Mouse (Mus musculus): ENCODE results near the gene Olfr960. TPM values are rescaled to one million over a fixed set of nuclear protein-coding genes. Genes with fewer than 3 reads are reported as not detected.

Olfr960 gene
- polyA plus RNA-seq, 1 experiment from 2014 or later, result not detected

GRCm38 (mm10) chr9:39611953-39612352, 9.2 kb upstream of the Olfr960 start:
- ATAC-seq (replicated peaks; ENCODE audit: insufficient number of reproducible peaks, low FRiP score, low TSS enrichment, low read depth), result no peak

GRCm38 (mm10) chr9:39623783-39624182, 2.6 kb downstream of the Olfr960 start:
- no peak overlapping the region for H3K9ac ChIP-seq (replicated peaks; ENCODE audit: low read length)
- H3K4me1 ChIP-seq (ENCODE audit: control insufficient read depth, insufficient read depth, low read length), result no peaks in the 10 kb centered on the region
- no peaks in the 10 kb centered on the region for H3K36me3 ChIP-seq (replicated peaks; ENCODE audit: control insufficient read depth, insufficient read depth, low read depth, low read length)
- no peaks in the 10 kb centered on the region for H3K9me3 ChIP-seq (replicated peaks; ENCODE audit: control insufficient read depth, low read length)
- H3K27me3 ChIP-seq (ENCODE audit: control insufficient read depth, insufficient read depth, low read length), result no peaks in the 10 kb centered on the region
- no peak overlapping the region for H3K4me2 ChIP-seq (ENCODE audit: low read depth, low read length)
- ATAC-seq (replicated peaks; ENCODE audit: insufficient number of reproducible peaks, low FRiP score, low TSS enrichment, low read depth), result no peak
- WGBS, result 86% methylated on average over 3 of the region's 3 CpGs
- no peak overlapping the region for H3K27ac ChIP-seq (replicated peaks; ENCODE audit: low read depth, low read length)
- H3K4me3 ChIP-seq (ENCODE audit: low read depth, low read length), result no peak overlapping the region
- DNase-seq (ENCODE audit: low spot score), result no peak

More at GRCm38 (mm10) chr9:39611953-39612352, 9.2 kb upstream of the Olfr960 start:
- Histone ChIP-seq H3K27me3 (ENCODE audit: control insufficient read depth, insufficient read depth, low read length) (no peaks in the 10 kb centered on the region), H3K9me3 (replicated peaks; ENCODE audit: control insufficient read depth, low read length) (no peaks in the 10 kb centered on the region), H3K4me3 (ENCODE audit: low read depth, low read length) (no peak overlapping the region), H3K27ac (replicated peaks; ENCODE audit: low read depth, low read length) (no peak overlapping the region), H3K4me2 (ENCODE audit: low read depth, low read length) (no peak overlapping the region), H3K4me1 (ENCODE audit: control insufficient read depth, insufficient read depth, low read length) (no peaks in the 10 kb centered on the region), H3K36me3 (replicated peaks; ENCODE audit: control insufficient read depth, insufficient read depth, low read depth, low read length) (no peaks in the 10 kb centered on the region), H3K9ac (replicated peaks; ENCODE audit: low read length) (no peak overlapping the region)
- DNase-seq (ENCODE audit: low spot score), result peak; percentile 55
- WGBS, result 41% methylated on average over 1 of the region's 1 CpGs

- 83% methylated on average over 2 of the region's 2 CpGs for WGBS
- no peak overlapping the region for H3K4me2 ChIP-seq (ENCODE audit: low read depth, low read length)
Measured at GRCm38 (mm10) chr9:39624711-39625110, 3.5 kb downstream of the Olfr960 start.

GRCm38 (mm10) chr9:39629069-39629468, 7.9 kb downstream of the Olfr960 start:
- Histone ChIP-seq H3K27ac (replicated peaks; ENCODE audit: low read depth, low read length) (no peak overlapping the region), H3K4me1 (ENCODE audit: control insufficient read depth, insufficient read depth, low read length) (no peaks in the 10 kb centered on the region), H3K9ac (replicated peaks; ENCODE audit: low read length) (no peak overlapping the region), H3K4me3 (ENCODE audit: low read depth, low read length) (no peak overlapping the region), H3K9me3 (replicated peaks; ENCODE audit: control insufficient read depth, low read length) (no peaks in the 10 kb centered on the region), H3K27me3 (ENCODE audit: control insufficient read depth, insufficient read depth, low read length) (no peaks in the 10 kb centered on the region), H3K36me3 (replicated peaks; ENCODE audit: control insufficient read depth, insufficient read depth, low read depth, low read length) (no peaks in the 10 kb centered on the region), H3K4me2 (ENCODE audit: low read depth, low read length) (no peak overlapping the region)
- ATAC-seq (replicated peaks; ENCODE audit: insufficient number of reproducible peaks, low FRiP score, low TSS enrichment, low read depth), result no peak
- DNase-seq (ENCODE audit: low spot score), result no peak
- WGBS, result 84% methylated on average over 2 of the region's 2 CpGs

More at GRCm38 (mm10) chr9:39624711-39625110, 3.5 kb downstream of the Olfr960 start:
- Histone ChIP-seq H3K4me1 (ENCODE audit: control insufficient read depth, insufficient read depth, low read length) (no peaks in the 10 kb centered on the region), H3K36me3 (replicated peaks; ENCODE audit: control insufficient read depth, insufficient read depth, low read depth, low read length) (no peaks in the 10 kb centered on the region), H3K4me3 (ENCODE audit: low read depth, low read length) (no peak overlapping the region), H3K27ac (replicated peaks; ENCODE audit: low read depth, low read length) (no peak overlapping the region), H3K9me3 (replicated peaks; ENCODE audit: control insufficient read depth, low read length) (no peaks in the 10 kb centered on the region), H3K27me3 (ENCODE audit: control insufficient read depth, insufficient read depth, low read length) (no peaks in the 10 kb centered on the region), H3K9ac (replicated peaks; ENCODE audit: low read length) (no peak overlapping the region)
- ATAC-seq (replicated peaks; ENCODE audit: insufficient number of reproducible peaks, low FRiP score, low TSS enrichment, low read depth) (no peak), DNase-seq (ENCODE audit: low spot score) (no peak)

- Histone ChIP-seq H3K27me3 (ENCODE audit: control insufficient read depth, insufficient read depth, low read length) (no peaks in the 10 kb centered on the region), H3K4me2 (ENCODE audit: low read depth, low read length) (no peak overlapping the region), H3K9me3 (replicated peaks; ENCODE audit: control insufficient read depth, low read length) (no peaks in the 10 kb centered on the region), H3K36me3 (replicated peaks; ENCODE audit: control insufficient read depth, insufficient read depth, low read depth, low read length) (no peaks in the 10 kb centered on the region), H3K9ac (replicated peaks; ENCODE audit: low read length) (no peak overlapping the region), H3K4me3 (ENCODE audit: low read depth, low read length) (no peak overlapping the region), H3K27ac (replicated peaks; ENCODE audit: low read depth, low read length) (no peak overlapping the region), H3K4me1 (ENCODE audit: control insufficient read depth, insufficient read depth, low read length) (no peaks in the 10 kb centered on the region)
- ATAC-seq (replicated peaks; ENCODE audit: insufficient number of reproducible peaks, low FRiP score, low TSS enrichment, low read depth) (no peak), DNase-seq (ENCODE audit: low spot score) (no peak)
- 34% methylated on average over 4 of the region's 4 CpGs for WGBS
Measured at GRCm38 (mm10) chr9:39633913-39634594, 12.9 kb downstream of the Olfr960 start.

GRCm38 (mm10) chr9:39644785-39645184, 23.6 kb downstream of the Olfr960 start, which contains the start of gene Olfr961:
Gene Olfr961 (plus strand): TSS chr9:39645085.
- Histone ChIP-seq H3K4me3 (ENCODE audit: low read depth, low read length) (no peak within 1 kb of the TSS), H3K27ac (replicated peaks; ENCODE audit: low read depth, low read length) (no peak within 1 kb of the TSS), H3K9me3 (replicated peaks; ENCODE audit: control insufficient read depth, low read length) (no peaks in the 10 kb centered on the region), H3K4me2 (ENCODE audit: low read depth, low read length) (no peak within 1 kb of the TSS), H3K36me3 (replicated peaks; ENCODE audit: control insufficient read depth, insufficient read depth, low read depth, low read length) (no peaks in the 10 kb centered on the region), H3K9ac (replicated peaks; ENCODE audit: low read length) (no peak within 1 kb of the TSS), H3K27me3 (ENCODE audit: control insufficient read depth, insufficient read depth, low read length) (no peaks in the 10 kb centered on the region), H3K4me1 (ENCODE audit: control insufficient read depth, insufficient read depth, low read length) (no peaks in the 10 kb centered on the region)
- ATAC-seq (replicated peaks; ENCODE audit: insufficient number of reproducible peaks, low FRiP score, low TSS enrichment, low read depth), result no peak
- DNase-seq (ENCODE audit: low spot score), result no peak

- H3K9ac ChIP-seq (replicated peaks; ENCODE audit: low read length), result no peak overlapping the region
- no peak overlapping the region for H3K4me3 ChIP-seq (ENCODE audit: low read depth, low read length)
- ATAC-seq (replicated peaks; ENCODE audit: insufficient number of reproducible peaks, low FRiP score, low TSS enrichment, low read depth) (no peak), DNase-seq (ENCODE audit: low spot score) (no peak)
- no peaks in the 10 kb centered on the region for H3K4me1 ChIP-seq (ENCODE audit: control insufficient read depth, insufficient read depth, low read length)
- WGBS, result 89% methylated on average over 4 of the region's 4 CpGs
- no peaks in the 10 kb centered on the region for H3K27me3 ChIP-seq (ENCODE audit: control insufficient read depth, insufficient read depth, low read length)
- H3K4me2 ChIP-seq (ENCODE audit: low read depth, low read length), result no peak overlapping the region
- no peaks in the 10 kb centered on the region for H3K36me3 ChIP-seq (replicated peaks; ENCODE audit: control insufficient read depth, insufficient read depth, low read depth, low read length)
- no peak overlapping the region for H3K27ac ChIP-seq (replicated peaks; ENCODE audit: low read depth, low read length)
- H3K9me3 ChIP-seq (replicated peaks; ENCODE audit: control insufficient read depth, low read length), result no peaks in the 10 kb centered on the region
Measured at GRCm38 (mm10) chr9:39647382-39647781, 26.2 kb downstream of the Olfr960 start.

GRCm38 (mm10) chr9:39654756-39655396, 33.7 kb downstream of the Olfr960 start:
- Histone ChIP-seq H3K9me3 (replicated peaks; ENCODE audit: control insufficient read depth, low read length) (no peaks in the 10 kb centered on the region), H3K27ac (replicated peaks; ENCODE audit: low read depth, low read length) (no peak overlapping the region), H3K4me3 (ENCODE audit: low read depth, low read length) (no peak overlapping the region), H3K27me3 (ENCODE audit: control insufficient read depth, insufficient read depth, low read length) (no peaks in the 10 kb centered on the region), H3K4me1 (ENCODE audit: control insufficient read depth, insufficient read depth, low read length) (no peaks in the 10 kb centered on the region), H3K9ac (replicated peaks; ENCODE audit: low read length) (no peak overlapping the region), H3K36me3 (replicated peaks; ENCODE audit: control insufficient read depth, insufficient read depth, low read depth, low read length) (no peaks in the 10 kb centered on the region), H3K4me2 (ENCODE audit: low read depth, low read length) (no peak overlapping the region)
- DNase-seq (ENCODE audit: low spot score) (no peak), ATAC-seq (replicated peaks; ENCODE audit: insufficient number of reproducible peaks, low FRiP score, low TSS enrichment, low read depth) (no peak)
- 77% methylated on average over 6 of the region's 6 CpGs for WGBS
